Mouse (Mus musculus): ENCODE measurements around the gene Hpse2. TPM values are rescaled to one million over a fixed set of nuclear protein-coding genes. Genes with fewer than 3 reads are reported as not detected.
A peak's percentile ranks its signal among the peaks of the same experiment; 100 is the strongest.
"Not testable (repeated sequence)": the region's sequence is repeated elsewhere in the genome, so short reads cannot be mapped to it uniquely, and the experiment has no call there.

The Hpse2 gene
- polyA plus RNA-seq, 1 experiment from 2014 or later: 1.7 TPM

GRCm38 (mm10) chr19:43386041-43386952, 1.9 kb downstream of the Hpse2 start:
- H3K27me3 ChIP-seq (ENCODE audit: control insufficient read depth, insufficient read depth, low read length): peaks cover 53% of the 10 kb centered on the region
- no peak overlapping the region for H3K27ac ChIP-seq (ENCODE audit: low read depth, low read length)
- H3K4me3 ChIP-seq (ENCODE audit: low read depth, low read length): peak overlapping the region; percentile 32
- no peaks in the 10 kb centered on the region for H3K9me3 ChIP-seq (ENCODE audit: control insufficient read depth, low read length)
- WGBS: under 1% methylated on average over 48 of the region's 48 CpGs
- ATAC-seq (replicated peaks; ENCODE audit: low FRiP score) (no peak), DNase-seq (ENCODE audit: low spot score) (peak; percentile 66)
- H3K36me3 ChIP-seq (ENCODE audit: control insufficient read depth, insufficient read depth, low read length): no peaks in the 10 kb centered on the region
- H3K4me1 ChIP-seq (replicated peaks; ENCODE audit: control insufficient read depth, insufficient read depth, low read length): peaks cover 9% of the 10 kb centered on the region
- peak overlapping the region; percentile 56 for H3K4me2 ChIP-seq (ENCODE audit: low read depth, low read length, severe bottlenecking)
- no peak overlapping the region for H3K9ac ChIP-seq (ENCODE audit: low read length)

- Histone ChIP-seq H3K27ac (ENCODE audit: low read depth, low read length) (no peak overlapping the region), H3K27me3 (ENCODE audit: control insufficient read depth, insufficient read depth, low read length) (peaks cover 53% of the 10 kb centered on the region), H3K4me2 (ENCODE audit: low read depth, low read length, severe bottlenecking) (peak overlapping the region; percentile 56), H3K4me1 (replicated peaks; ENCODE audit: control insufficient read depth, insufficient read depth, low read length) (peaks cover 9% of the 10 kb centered on the region), H3K4me3 (ENCODE audit: low read depth, low read length) (peak overlapping the region; percentile 29), H3K9ac (ENCODE audit: low read length) (no peak overlapping the region), H3K9me3 (ENCODE audit: control insufficient read depth, low read length) (no peaks in the 10 kb centered on the region), H3K36me3 (ENCODE audit: control insufficient read depth, insufficient read depth, low read length) (no peaks in the 10 kb centered on the region)
- WGBS: 3% methylated on average over 12 of the region's 13 CpGs
- no peak for DNase-seq (ENCODE audit: low spot score)
- ATAC-seq (replicated peaks; ENCODE audit: low FRiP score): no peak
Measured at GRCm38 (mm10) chr19:43385451-43385850, 2.7 kb downstream of the Hpse2 start.

GRCm38 (mm10) chr19:43384978-43385431, 3.1 kb downstream of the Hpse2 start:
- ATAC-seq (replicated peaks; ENCODE audit: low FRiP score) (no peak), DNase-seq (ENCODE audit: low spot score) (peak; percentile 61)
- Histone ChIP-seq H3K4me2 (ENCODE audit: low read depth, low read length, severe bottlenecking) (peak overlapping the region; percentile 44), H3K4me3 (ENCODE audit: low read depth, low read length) (peak overlapping the region; percentile 29), H3K27ac (ENCODE audit: low read depth, low read length) (no peak overlapping the region), H3K36me3 (ENCODE audit: control insufficient read depth, insufficient read depth, low read length) (no peaks in the 10 kb centered on the region), H3K27me3 (ENCODE audit: control insufficient read depth, insufficient read depth, low read length) (peaks cover 53% of the 10 kb centered on the region), H3K9me3 (ENCODE audit: control insufficient read depth, low read length) (no peaks in the 10 kb centered on the region), H3K4me1 (replicated peaks; ENCODE audit: control insufficient read depth, insufficient read depth, low read length) (peaks cover 9% of the 10 kb centered on the region), H3K9ac (ENCODE audit: low read length) (no peak overlapping the region)
- WGBS: under 1% methylated on average over 23 of the region's 25 CpGs

- H3K27ac ChIP-seq (ENCODE audit: low read depth, low read length): no peak overlapping the region
- DNase-seq (ENCODE audit: low spot score) (no peak), ATAC-seq (replicated peaks; ENCODE audit: low FRiP score) (no peak)
- H3K4me2 ChIP-seq (ENCODE audit: low read depth, low read length, severe bottlenecking): peak overlapping the region; percentile 44
- H3K9ac ChIP-seq (ENCODE audit: low read length): no peak overlapping the region
- H3K27me3 ChIP-seq (ENCODE audit: control insufficient read depth, insufficient read depth, low read length): peaks cover 53% of the 10 kb centered on the region
- H3K4me3 ChIP-seq (ENCODE audit: low read depth, low read length): peak overlapping the region; percentile 29
- H3K9me3 ChIP-seq (ENCODE audit: control insufficient read depth, low read length): no peaks in the 10 kb centered on the region
- WGBS: under 1% methylated on average over 19 of the region's 19 CpGs
- peaks cover 9% of the 10 kb centered on the region for H3K4me1 ChIP-seq (replicated peaks; ENCODE audit: control insufficient read depth, insufficient read depth, low read length)
- H3K36me3 ChIP-seq (ENCODE audit: control insufficient read depth, insufficient read depth, low read length): no peaks in the 10 kb centered on the region
Measured at GRCm38 (mm10) chr19:43384346-43384977, 3.7 kb downstream of the Hpse2 start.

GRCm38 (mm10) chr19:43358830-43359229, 29.3 kb downstream of the Hpse2 start:
- no peaks in the 10 kb centered on the region for H3K9me3 ChIP-seq (ENCODE audit: control insufficient read depth, low read length)
- no peak for DNase-seq (ENCODE audit: low spot score)
- no peak for ATAC-seq (replicated peaks; ENCODE audit: low FRiP score)
- H3K36me3 ChIP-seq (ENCODE audit: control insufficient read depth, insufficient read depth, low read length): no peaks in the 10 kb centered on the region
- H3K4me1 ChIP-seq (replicated peaks; ENCODE audit: control insufficient read depth, insufficient read depth, low read length): no peaks in the 10 kb centered on the region
- no peak overlapping the region for H3K27ac ChIP-seq (ENCODE audit: low read depth, low read length)
- H3K27me3 ChIP-seq (ENCODE audit: control insufficient read depth, insufficient read depth, low read length): no peaks in the 10 kb centered on the region
- H3K9ac ChIP-seq (ENCODE audit: low read length): no peak overlapping the region
- H3K4me3 ChIP-seq (ENCODE audit: low read depth, low read length): no peak overlapping the region
- WGBS: 97% methylated on average over 3 of the region's 3 CpGs
- no peak overlapping the region for H3K4me2 ChIP-seq (ENCODE audit: low read depth, low read length, severe bottlenecking)

- H3K4me3 ChIP-seq (ENCODE audit: low read depth, low read length): no peak overlapping the region
- H3K36me3 ChIP-seq (ENCODE audit: control insufficient read depth, insufficient read depth, low read length): no peaks in the 10 kb centered on the region
- H3K9me3 ChIP-seq (ENCODE audit: control insufficient read depth, low read length): no peaks in the 10 kb centered on the region
- H3K27me3 ChIP-seq (ENCODE audit: control insufficient read depth, insufficient read depth, low read length): no peaks in the 10 kb centered on the region
- DNase-seq (ENCODE audit: low spot score): no peak
- no peak overlapping the region for H3K9ac ChIP-seq (ENCODE audit: low read length)
- H3K4me1 ChIP-seq (replicated peaks; ENCODE audit: control insufficient read depth, insufficient read depth, low read length): no peaks in the 10 kb centered on the region
- ATAC-seq (replicated peaks; ENCODE audit: low FRiP score): no peak
- no peak overlapping the region for H3K4me2 ChIP-seq (ENCODE audit: low read depth, low read length, severe bottlenecking)
- H3K27ac ChIP-seq (ENCODE audit: low read depth, low read length): no peak overlapping the region
Measured at GRCm38 (mm10) chr19:43311125-43311524, 77.0 kb downstream of the Hpse2 start.

GRCm38 (mm10) chr19:43306756-43307155, 81.4 kb downstream of the Hpse2 start:
- DNase-seq (ENCODE audit: low spot score): no peak
- no peak for ATAC-seq (replicated peaks; ENCODE audit: low FRiP score)
- no peaks in the 10 kb centered on the region for H3K4me1 ChIP-seq (replicated peaks; ENCODE audit: control insufficient read depth, insufficient read depth, low read length)
- H3K9me3 ChIP-seq (ENCODE audit: control insufficient read depth, low read length): no peaks in the 10 kb centered on the region
- no peak overlapping the region for H3K9ac ChIP-seq (ENCODE audit: low read length)
- H3K4me3 ChIP-seq (ENCODE audit: low read depth, low read length): no peak overlapping the region
- H3K27ac ChIP-seq (ENCODE audit: low read depth, low read length): no peak overlapping the region
- H3K27me3 ChIP-seq (ENCODE audit: control insufficient read depth, insufficient read depth, low read length): no peaks in the 10 kb centered on the region
- H3K36me3 ChIP-seq (ENCODE audit: control insufficient read depth, insufficient read depth, low read length): no peaks in the 10 kb centered on the region
- H3K4me2 ChIP-seq (ENCODE audit: low read depth, low read length, severe bottlenecking): no peak overlapping the region

- 94% methylated on average over 1 of the region's 1 CpGs for WGBS
- not testable (repeated sequence) for ATAC-seq (replicated peaks; ENCODE audit: low FRiP score); DNase-seq (ENCODE audit: low spot score)
Measured at GRCm38 (mm10) chr19:43281336-43281735, 106.8 kb downstream of the Hpse2 start.

More at GRCm38 (mm10) chr19:43281336-43281735, 106.8 kb downstream of the Hpse2 start:
- H3K4me2 ChIP-seq (ENCODE audit: low read depth, low read length, severe bottlenecking); H3K4me3 ChIP-seq (ENCODE audit: low read depth, low read length); H3K4me1 ChIP-seq (replicated peaks; ENCODE audit: control insufficient read depth, insufficient read depth, low read length); H3K9me3 ChIP-seq (ENCODE audit: control insufficient read depth, low read length); H3K9ac ChIP-seq (ENCODE audit: low read length); H3K36me3 ChIP-seq (ENCODE audit: control insufficient read depth, insufficient read depth, low read length); H3K27me3 ChIP-seq (ENCODE audit: control insufficient read depth, insufficient read depth, low read length); H3K27ac ChIP-seq (ENCODE audit: low read depth, low read length): not testable (repeated sequence)

Data from forebrain, embryonic 11.5 days (tissue).